Mouse (Mus musculus) kidney, postnatal 0 days (tissue): ENCODE measurements at regions not wholly inside any gene's neighbourhood (a gene's known extent, or its start where the extent isn't known, plus 50 kb on each side); places are given as distances from the start of the nearest gene placed in this dataset.

Experiments used
- ATAC-seq: fragments of 200-750 bp; cut with Nextera tagmentation; replicated peaks from 2 replicates; pipeline ENCODE4 v1.8.0; 2017; ENCODE audit warnings: low read depth, moderate number of reproducible peaks, moderate TSS enrichment, moderate library complexity; ENCODE audit not compliant: low FRiP score
- DNase-seq: peaks from one replicate; pipeline ENCODE4 v3.0.0-alpha.2; 2016; ENCODE audit warnings: low spot score
- H3K27ac ChIP-seq: fragments of 300-500 bp; sonication (generic); 2 replicates; pipeline ENCODE4 v1.5.1; 2014; ENCODE audit warnings: mild to moderate bottlenecking
- H3K27me3 ChIP-seq: fragments of 300-500 bp; sonication (generic); 2 replicates; pipeline ENCODE4 v1.6.1; 2014; ENCODE audit warnings: low read length, mixed read lengths; ENCODE audit not compliant: insufficient read depth
- H3K36me3 ChIP-seq: fragments of 300-500 bp; sonication (generic); 2 replicates; pipeline ENCODE4 v1.6.1; 2014; ENCODE audit warnings: low read length, mixed read lengths; ENCODE audit not compliant: insufficient read depth
- H3K4me1 ChIP-seq: fragments of 300-500 bp; sonication (generic); replicated peaks from 2 replicates; pipeline ENCODE4 v1.6.1; 2014; ENCODE audit warnings: antibody characterized with exemption, low read length, mixed read lengths; ENCODE audit not compliant: insufficient read depth
- H3K4me2 ChIP-seq: fragments of 300-500 bp; sonication (generic); 2 replicates; pipeline ENCODE4 v1.6.1; 2014; ENCODE audit warnings: mild to moderate bottlenecking, low read length, moderate library complexity, mixed read lengths
- H3K4me3 ChIP-seq: fragments of 300-500 bp; sonication (generic); replicated peaks from 2 replicates; pipeline ENCODE4 v1.5.1; 2014; ENCODE audit warnings: low read depth, low read length
- H3K9ac ChIP-seq: fragments of 300-500 bp; sonication (generic); 2 replicates; pipeline ENCODE4 v1.6.1; 2014; ENCODE audit warnings: low read depth, low read length
- H3K9me3 ChIP-seq: fragments of 300-500 bp; sonication (generic); replicated peaks from 2 replicates; pipeline ENCODE4 v1.6.1; 2016; ENCODE audit warnings: low read length, inconsistent platforms, mixed read lengths
- CTCF ChIP-seq: IDR thresholded peaks from 2 replicates; pipeline ENCODE4 v1.5.1; 2016; ENCODE audit warnings: antibody characterized with exemption, low read depth, mild to moderate bottlenecking, moderate library complexity
- WGBS: fragments of 180-500 bp; shearing (Covaris S2); extraction: QIAGEN DNeasy Blood & Tissue Kit; methylation state at CpG from one replicate; pipeline ENCODE4 v1.1.7; 2014; 5-methylcytosine and 5-hydroxymethylcytosine counted together

GRCm38 (mm10) chr13:111938896-111939422, 130.2 kb upstream of the Map3k1 start:
- Histone ChIP-seq H3K4me3 (no peak overlapping the region), H3K27ac (0 out of 2 replicates have a peak overlapping the region, but pooled peaks have one; percentile 6), H3K36me3 (no peaks in the 10 kb centered on the region), H3K4me2 (no peak overlapping the region), H3K9me3 (no peaks in the 10 kb centered on the region), H3K27me3 (no peaks in the 10 kb centered on the region), H3K4me1 (peaks cover 19% of the 10 kb centered on the region; the same call in 1 of the 2 replicates), H3K9ac (no peak overlapping the region)
- no peak for DNase-seq
- no peak for TF ChIP-seq CTCF
- ATAC-seq: no peak
- 46% methylated on average over 8 of the region's 8 CpGs for WGBS

DNA sequence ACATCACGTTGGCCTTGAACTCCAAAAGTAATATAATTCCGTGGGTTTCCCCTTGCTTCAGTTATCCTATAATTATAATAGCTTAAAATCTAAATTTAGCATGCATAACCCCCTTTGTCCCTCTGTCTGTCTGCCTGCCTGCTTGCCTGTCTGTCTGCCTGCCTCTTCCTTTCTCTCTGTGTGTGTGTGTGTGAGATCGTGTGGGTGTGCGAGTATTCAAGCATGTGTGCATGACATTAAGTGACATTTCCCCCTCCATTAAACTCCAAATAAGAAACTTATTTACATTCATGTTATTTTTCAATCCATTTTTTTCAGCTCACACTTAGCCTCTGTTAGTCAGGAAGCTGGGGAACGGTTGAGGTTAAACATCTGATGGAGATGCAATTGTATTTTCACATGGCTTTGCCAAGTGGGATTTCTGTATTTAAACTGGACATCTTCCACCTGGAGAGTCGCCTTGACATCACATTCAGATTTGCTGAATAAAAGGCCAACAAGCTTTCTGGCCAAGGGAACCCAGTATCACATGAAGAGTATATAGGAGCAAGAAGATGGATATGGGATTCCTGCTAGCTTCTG, 130.8 kb upstream of the Map3k1 start:
- peaks cover 19% of the 10 kb centered on the region; the same call in 1 of the 2 replicates for H3K4me1 ChIP-seq
- no peaks in the 10 kb centered on the region for H3K9me3 ChIP-seq
- H3K4me2 ChIP-seq: no peak overlapping the region
- H3K27me3 ChIP-seq: no peaks in the 10 kb centered on the region
- no peak for ATAC-seq
- no peak overlapping the region for H3K4me3 ChIP-seq
- no peak for TF ChIP-seq CTCF
- 0 out of 2 replicates have a peak overlapping the region, but pooled peaks have one; percentile 6 for H3K27ac ChIP-seq
- 27% methylated on average over 6 of the region's 6 CpGs for WGBS
- no peaks in the 10 kb centered on the region for H3K36me3 ChIP-seq
- no peak overlapping the region for H3K9ac ChIP-seq
- DNase-seq: peak; percentile 80

DNA sequence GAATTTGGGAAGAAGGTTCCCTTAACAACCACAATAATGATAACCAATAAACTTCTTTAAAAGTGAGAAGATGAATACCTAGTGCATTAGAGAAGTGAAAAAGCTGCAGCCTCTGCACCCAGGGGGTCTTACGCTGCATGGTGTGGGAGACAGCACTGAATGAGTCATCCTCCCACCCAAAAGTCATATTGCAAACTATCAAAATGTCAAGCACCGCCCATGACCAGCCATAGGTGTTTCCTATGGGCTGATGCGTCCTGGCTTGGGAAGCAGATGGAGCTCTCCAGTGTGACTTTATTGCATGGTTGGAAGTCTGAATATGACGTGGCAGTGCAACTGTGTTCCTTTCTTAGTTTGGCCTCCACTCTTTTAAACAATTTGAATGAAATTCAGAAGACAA, 131.5 kb upstream of the Map3k1 start:
- TF ChIP-seq CTCF: no peak
- Histone ChIP-seq H3K4me1 (peaks cover 19% of the 10 kb centered on the region; the same call in 1 of the 2 replicates), H3K27ac (no peak overlapping the region), H3K27me3 (no peaks in the 10 kb centered on the region), H3K4me2 (no peak overlapping the region), H3K4me3 (no peak overlapping the region), H3K9me3 (no peaks in the 10 kb centered on the region), H3K36me3 (no peaks in the 10 kb centered on the region), H3K9ac (no peak overlapping the region)
- WGBS: 93% methylated on average over 4 of the region's 4 CpGs
- DNase-seq: no peak
- no peak for ATAC-seq

DNA sequence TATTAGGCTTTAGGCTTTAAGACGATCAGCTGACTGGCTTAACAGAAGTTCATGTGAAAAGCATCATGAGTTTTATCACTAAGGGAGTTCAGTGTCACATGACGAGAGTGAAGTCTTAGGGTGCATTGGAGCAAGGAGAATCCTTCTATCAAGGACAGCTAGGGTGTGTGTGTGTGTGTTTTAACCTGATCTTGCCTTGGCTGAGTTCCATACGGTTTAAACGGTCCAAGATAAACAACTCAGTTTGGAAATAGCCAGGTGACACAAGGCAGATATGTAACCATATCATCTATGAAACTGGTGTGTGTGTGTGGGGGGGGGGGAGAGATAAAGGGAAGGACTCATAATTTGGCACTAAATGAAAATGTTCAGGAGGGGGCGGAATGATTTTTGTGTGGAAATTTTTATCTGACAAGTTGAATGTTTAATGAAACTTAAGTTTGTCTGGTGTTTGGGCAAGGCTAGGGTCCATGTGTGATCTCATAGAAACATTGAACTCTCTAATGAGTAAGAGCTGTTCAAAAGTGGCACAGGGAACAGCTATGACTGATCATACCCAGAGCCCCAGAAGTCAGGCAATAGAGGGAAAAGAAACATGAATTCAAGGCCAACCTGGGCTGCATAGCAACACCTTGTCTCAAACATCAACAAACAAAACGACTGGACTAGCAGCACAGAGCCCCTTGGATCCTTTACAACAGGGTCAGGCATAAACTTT, 132.2 kb upstream of the Map3k1 start:
- H3K4me3 ChIP-seq: no peak overlapping the region
- no peak overlapping the region for H3K4me2 ChIP-seq
- WGBS: 42% methylated on average over 6 of the region's 6 CpGs
- H3K27ac ChIP-seq: no peak overlapping the region
- H3K9ac ChIP-seq: no peak overlapping the region
- H3K4me1 ChIP-seq: peaks cover 19% of the 10 kb centered on the region; the same call in 1 of the 2 replicates
- no peak for ATAC-seq
- no peak for TF ChIP-seq CTCF
- H3K27me3 ChIP-seq: no peaks in the 10 kb centered on the region
- no peaks in the 10 kb centered on the region for H3K36me3 ChIP-seq
- no peaks in the 10 kb centered on the region for H3K9me3 ChIP-seq
- no peak for DNase-seq

DNA sequence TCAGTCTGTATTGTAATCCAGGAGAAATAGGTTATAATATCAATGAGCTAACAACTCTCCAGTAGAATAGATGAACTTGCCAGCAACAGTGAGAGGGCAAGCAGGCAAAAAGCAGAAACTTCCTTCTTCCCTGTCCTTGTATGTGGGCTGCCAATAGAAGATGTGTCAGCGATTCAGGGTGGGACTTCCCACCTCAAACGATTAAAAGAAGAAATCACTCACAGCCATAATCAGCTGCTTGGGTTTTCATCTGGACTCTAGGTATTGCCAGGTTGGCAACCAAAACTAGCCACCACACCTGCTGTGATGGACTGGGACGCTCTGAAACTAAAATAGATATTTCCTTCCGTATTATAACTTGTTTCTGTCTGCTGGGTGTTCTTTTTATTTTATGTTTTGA, 133.2 kb upstream of the Map3k1 start:
- no peak overlapping the region for H3K9ac ChIP-seq
- H3K27me3 ChIP-seq: no peaks in the 10 kb centered on the region
- no peak overlapping the region for H3K4me3 ChIP-seq
- peaks cover 12% of the 10 kb centered on the region; the same call in 1 of the 2 replicates for H3K4me1 ChIP-seq
- ATAC-seq (no peak), DNase-seq (no peak)
- no peaks in the 10 kb centered on the region for H3K36me3 ChIP-seq
- H3K4me2 ChIP-seq: no peak overlapping the region
- no peaks in the 10 kb centered on the region for H3K9me3 ChIP-seq
- 85% methylated on average over 4 of the region's 4 CpGs for WGBS
- no peak overlapping the region for H3K27ac ChIP-seq
- TF ChIP-seq CTCF: no peak

DNA sequence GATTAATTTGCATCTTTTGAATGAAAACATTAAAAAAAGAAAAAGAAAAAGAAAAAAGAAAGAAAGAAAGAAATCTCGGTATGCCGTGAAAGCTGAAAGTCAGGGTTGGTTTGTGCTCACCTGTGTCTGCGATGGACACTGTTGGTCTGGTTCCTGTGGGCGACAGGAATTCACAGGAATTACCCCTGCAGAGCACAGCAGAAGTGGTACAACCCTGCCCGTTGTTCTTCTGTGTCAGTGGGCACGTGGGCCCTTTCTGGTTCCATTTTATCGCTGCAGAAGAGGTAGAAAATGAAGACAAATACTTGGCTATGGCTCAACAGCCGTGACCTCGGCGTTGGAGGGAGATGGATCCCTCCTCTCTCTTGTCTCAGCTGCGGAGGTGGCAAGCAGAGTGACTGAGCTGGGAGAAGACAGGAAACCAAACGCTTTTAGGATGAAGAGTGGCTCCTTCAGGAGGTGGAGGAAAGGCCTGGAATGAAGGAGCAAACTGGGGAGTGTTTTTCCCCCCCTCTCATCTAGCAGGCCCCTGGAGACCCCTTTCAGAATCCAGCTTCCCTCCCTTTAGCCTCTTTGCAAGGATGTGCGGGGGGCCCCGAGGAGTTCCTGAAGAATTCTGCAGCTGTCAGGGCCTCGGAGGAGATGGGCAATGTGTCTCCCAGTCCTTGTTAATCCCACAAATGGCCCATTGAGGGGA, 134.7 kb upstream of the Map3k1 start:
- Histone ChIP-seq H3K4me2 (no peak overlapping the region), H3K9ac (no peak overlapping the region), H3K4me3 (no peak overlapping the region), H3K27me3 (no peaks in the 10 kb centered on the region), H3K9me3 (no peaks in the 10 kb centered on the region), H3K27ac (no peak overlapping the region), H3K4me1 (0 out of 2 replicates have a peak, but pooled peaks cover 6% of the 10 kb centered on the region), H3K36me3 (no peaks in the 10 kb centered on the region)
- DNase-seq (no peak), ATAC-seq (no peak)
- WGBS: 49% methylated on average over 15 of the region's 15 CpGs
- no peak for TF ChIP-seq CTCF
